Mouse (Mus musculus) embryonic fibroblast, embryonic 13.5 days (primary cell): ENCODE measurements around the gene Tacr1.

ENCODE experiments used
- CTCF ChIP-seq: IDR thresholded peaks from 2 replicates; pipeline ENCODE4 v1.5.1; 2011; ENCODE audit warnings: mild to moderate bottlenecking, control low read depth, low read length, moderate library complexity, borderline replicate concordance; ENCODE audit not compliant: insufficient read depth
- POLR2A ChIP-seq: IDR thresholded peaks from 2 replicates; pipeline ENCODE4 v1.6.1; 2011; ENCODE audit warnings: low read depth, mild to moderate bottlenecking, control low read depth, low read length, moderate library complexity

GRCm38 (mm10) chr6:82536641-82537040, 134.5 kb downstream of the Tacr1 start:
- TF ChIP-seq CTCF (no peak), POLR2A (no peak)
